Mouse (Mus musculus): Measurements from ENCODE around the gene Fgd6. TPM values are rescaled to one million over a fixed set of nuclear protein-coding genes. Genes with fewer than 3 reads are reported as not detected.
A peak's percentile ranks its signal among the peaks of the same experiment; 100 is the strongest.

Fgd6 gene
- polyA plus RNA-seq, 1 experiment from 2014 or later = 3.1 TPM

- DNase-seq (ENCODE audit: low spot score) (no peak), ATAC-seq (ENCODE audit: low read depth) (no peak)
- H3K4me3 ChIP-seq (ENCODE audit: low read depth, low read length) = no peak overlapping the region
Observed at GRCm38 (mm10) chr10:94122595-94122994, 86.8 kb downstream of the Fgd6 start.

GRCm38 (mm10) chr10:94123581-94123980, 87.8 kb downstream of the Fgd6 start:
- peak; percentile 44; the same call in 1 of the 2 replicates for ATAC-seq (ENCODE audit: low read depth)
- H3K4me3 ChIP-seq (ENCODE audit: low read depth, low read length) = no peak overlapping the region
- DNase-seq (ENCODE audit: low spot score) = no peak
- H3K9me3 ChIP-seq (ENCODE audit: control insufficient read depth, low read length) = no peaks in the 10 kb centered on the region
- no peaks in the 10 kb centered on the region for H3K27me3 ChIP-seq (replicated peaks; ENCODE audit: control insufficient read depth, insufficient read depth, low read length)
- H3K27ac ChIP-seq (replicated peaks; ENCODE audit: low read depth, low read length) = no peak overlapping the region
- no peak overlapping the region for H3K4me2 ChIP-seq (ENCODE audit: low read depth, low read length)
- H3K36me3 ChIP-seq (ENCODE audit: control insufficient read depth, insufficient read depth, low read length) = 0 out of 2 replicates have a peak, but pooled peaks cover 3% of the 10 kb centered on the region
- H3K9ac ChIP-seq (ENCODE audit: low read depth, low read length) = no peak overlapping the region
- no peaks in the 10 kb centered on the region for H3K4me1 ChIP-seq (ENCODE audit: control insufficient read depth, insufficient read depth, low read length)
- WGBS = 80% methylated on average over 5 of the region's 5 CpGs

More at GRCm38 (mm10) chr10:94122595-94122994, 86.8 kb downstream of the Fgd6 start:
- no peaks in the 10 kb centered on the region for H3K9me3 ChIP-seq (ENCODE audit: control insufficient read depth, low read length)
- H3K27ac ChIP-seq (replicated peaks; ENCODE audit: low read depth, low read length) = no peak overlapping the region
- no peak overlapping the region for H3K4me2 ChIP-seq (ENCODE audit: low read depth, low read length)
- no peaks in the 10 kb centered on the region for H3K4me1 ChIP-seq (ENCODE audit: control insufficient read depth, insufficient read depth, low read length)
- H3K36me3 ChIP-seq (ENCODE audit: control insufficient read depth, insufficient read depth, low read length) = 0 out of 2 replicates have a peak, but pooled peaks cover 3% of the 10 kb centered on the region
- 97% methylated on average over 7 of the region's 7 CpGs for WGBS
- no peaks in the 10 kb centered on the region for H3K27me3 ChIP-seq (replicated peaks; ENCODE audit: control insufficient read depth, insufficient read depth, low read length)
- H3K9ac ChIP-seq (ENCODE audit: low read depth, low read length) = no peak overlapping the region

- no peaks in the 10 kb centered on the region; the same call in 1 of the 2 replicates for H3K4me1 ChIP-seq (ENCODE audit: control insufficient read depth, insufficient read depth, low read length)
- no peak overlapping the region for H3K4me3 ChIP-seq (ENCODE audit: low read depth, low read length)
- DNase-seq (ENCODE audit: low spot score) (no peak), ATAC-seq (ENCODE audit: low read depth) (no peak)
- 0 out of 2 replicates have a peak, but pooled peaks cover 3% of the 10 kb centered on the region for H3K36me3 ChIP-seq (ENCODE audit: control insufficient read depth, insufficient read depth, low read length)
- no peak overlapping the region for H3K4me2 ChIP-seq (ENCODE audit: low read depth, low read length)
- no peak overlapping the region for H3K9ac ChIP-seq (ENCODE audit: low read depth, low read length)
- no peaks in the 10 kb centered on the region for H3K27me3 ChIP-seq (replicated peaks; ENCODE audit: control insufficient read depth, insufficient read depth, low read length)
- no peak overlapping the region for H3K27ac ChIP-seq (replicated peaks; ENCODE audit: low read depth, low read length)
- 72% methylated on average over 5 of the region's 5 CpGs for WGBS
- no peaks in the 10 kb centered on the region for H3K9me3 ChIP-seq (ENCODE audit: control insufficient read depth, low read length)
Observed at GRCm38 (mm10) chr10:94124376-94124775, 88.6 kb downstream of the Fgd6 start.

GRCm38 (mm10) chr10:94129680-94130119, 93.9 kb downstream of the Fgd6 start:
- H3K27me3 ChIP-seq (replicated peaks; ENCODE audit: control insufficient read depth, insufficient read depth, low read length) = no peaks in the 10 kb centered on the region
- H3K9ac ChIP-seq (ENCODE audit: low read depth, low read length) = no peak overlapping the region
- no peaks in the 10 kb centered on the region for H3K9me3 ChIP-seq (ENCODE audit: control insufficient read depth, low read length)
- no peak overlapping the region for H3K4me3 ChIP-seq (ENCODE audit: low read depth, low read length)
- peak overlapping the region; percentile 39; the same call in 1 of the 2 replicates for H3K27ac ChIP-seq (replicated peaks; ENCODE audit: low read depth, low read length)
- H3K36me3 ChIP-seq (ENCODE audit: control insufficient read depth, insufficient read depth, low read length) = 0 out of 2 replicates have a peak, but pooled peaks cover 3% of the 10 kb centered on the region
- WGBS = 59% methylated on average over 9 of the region's 9 CpGs
- peak; percentile 89 for ATAC-seq (ENCODE audit: low read depth)
- H3K4me2 ChIP-seq (ENCODE audit: low read depth, low read length) = no peak overlapping the region
- DNase-seq (ENCODE audit: low spot score) = peak; percentile 91
- H3K4me1 ChIP-seq (ENCODE audit: control insufficient read depth, insufficient read depth, low read length) = peaks cover 7% of the 10 kb centered on the region

- ATAC-seq (ENCODE audit: low read depth) (no peak), DNase-seq (ENCODE audit: low spot score) (no peak)
- no peak overlapping the region for H3K4me2 ChIP-seq (ENCODE audit: low read depth, low read length)
- no peaks in the 10 kb centered on the region for H3K27me3 ChIP-seq (replicated peaks; ENCODE audit: control insufficient read depth, insufficient read depth, low read length)
- peaks cover 7% of the 10 kb centered on the region for H3K4me1 ChIP-seq (ENCODE audit: control insufficient read depth, insufficient read depth, low read length)
- H3K27ac ChIP-seq (replicated peaks; ENCODE audit: low read depth, low read length) = no peak overlapping the region
- H3K36me3 ChIP-seq (ENCODE audit: control insufficient read depth, insufficient read depth, low read length) = peaks cover 3% of the 10 kb centered on the region
- no peak overlapping the region for H3K9ac ChIP-seq (ENCODE audit: low read depth, low read length)
- H3K9me3 ChIP-seq (ENCODE audit: control insufficient read depth, low read length) = no peaks in the 10 kb centered on the region
- no peak overlapping the region for H3K4me3 ChIP-seq (ENCODE audit: low read depth, low read length)
- WGBS = 85% methylated on average over 8 of the region's 8 CpGs
Observed at GRCm38 (mm10) chr10:94133081-94133480, 97.3 kb downstream of the Fgd6 start.

- Histone ChIP-seq H3K4me3 (ENCODE audit: low read depth, low read length) (no peak overlapping the region), H3K27me3 (replicated peaks; ENCODE audit: control insufficient read depth, insufficient read depth, low read length) (no peaks in the 10 kb centered on the region), H3K9me3 (ENCODE audit: control insufficient read depth, low read length) (no peaks in the 10 kb centered on the region), H3K4me1 (ENCODE audit: control insufficient read depth, insufficient read depth, low read length) (peaks cover 7% of the 10 kb centered on the region), H3K9ac (ENCODE audit: low read depth, low read length) (no peak overlapping the region), H3K27ac (replicated peaks; ENCODE audit: low read depth, low read length) (no peak overlapping the region), H3K36me3 (ENCODE audit: control insufficient read depth, insufficient read depth, low read length) (peaks cover 3% of the 10 kb centered on the region), H3K4me2 (ENCODE audit: low read depth, low read length) (no peak overlapping the region)
- no peak for DNase-seq (ENCODE audit: low spot score)
- whole genome bisulfite sequencing = 79% methylated on average over 7 of the region's 7 CpGs
- ATAC-seq (ENCODE audit: low read depth) = no peak
Observed at GRCm38 (mm10) chr10:94133674-94134073, 97.9 kb downstream of the Fgd6 start.

- Histone ChIP-seq H3K36me3 (ENCODE audit: control insufficient read depth, insufficient read depth, low read length) (peaks cover 3% of the 10 kb centered on the region), H3K27ac (replicated peaks; ENCODE audit: low read depth, low read length) (no peak overlapping the region), H3K27me3 (replicated peaks; ENCODE audit: control insufficient read depth, insufficient read depth, low read length) (no peaks in the 10 kb centered on the region), H3K9me3 (ENCODE audit: control insufficient read depth, low read length) (no peaks in the 10 kb centered on the region), H3K4me1 (ENCODE audit: control insufficient read depth, insufficient read depth, low read length) (peaks cover 3% of the 10 kb centered on the region), H3K4me3 (ENCODE audit: low read depth, low read length) (no peak overlapping the region), H3K9ac (ENCODE audit: low read depth, low read length) (no peak overlapping the region), H3K4me2 (ENCODE audit: low read depth, low read length) (no peak overlapping the region)
- DNase-seq (ENCODE audit: low spot score) = no peak
- WGBS = 88% methylated on average over 12 of the region's 12 CpGs
- ATAC-seq (ENCODE audit: low read depth) = no peak
Observed at GRCm38 (mm10) chr10:94134535-94135390, 99.0 kb downstream of the Fgd6 start.

GRCm38 (mm10) chr10:94138890-94139482, 103.2 kb downstream of the Fgd6 start:
- Histone ChIP-seq H3K9ac (ENCODE audit: low read depth, low read length) (no peak overlapping the region), H3K4me3 (ENCODE audit: low read depth, low read length) (no peak overlapping the region), H3K27ac (replicated peaks; ENCODE audit: low read depth, low read length) (no peak overlapping the region), H3K4me2 (ENCODE audit: low read depth, low read length) (no peak overlapping the region), H3K4me1 (ENCODE audit: control insufficient read depth, insufficient read depth, low read length) (no peaks in the 10 kb centered on the region; the same call in 1 of the 2 replicates), H3K36me3 (ENCODE audit: control insufficient read depth, insufficient read depth, low read length) (peaks cover 3% of the 10 kb centered on the region), H3K27me3 (replicated peaks; ENCODE audit: control insufficient read depth, insufficient read depth, low read length) (no peaks in the 10 kb centered on the region), H3K9me3 (ENCODE audit: control insufficient read depth, low read length) (no peaks in the 10 kb centered on the region)
- DNase-seq (ENCODE audit: low spot score) (no peak), ATAC-seq (ENCODE audit: low read depth) (no peak)
- 89% methylated on average over 10 of the region's 10 CpGs for WGBS
